Mouse (Mus musculus): ENCODE results near the gene Gm45261.

DNA sequence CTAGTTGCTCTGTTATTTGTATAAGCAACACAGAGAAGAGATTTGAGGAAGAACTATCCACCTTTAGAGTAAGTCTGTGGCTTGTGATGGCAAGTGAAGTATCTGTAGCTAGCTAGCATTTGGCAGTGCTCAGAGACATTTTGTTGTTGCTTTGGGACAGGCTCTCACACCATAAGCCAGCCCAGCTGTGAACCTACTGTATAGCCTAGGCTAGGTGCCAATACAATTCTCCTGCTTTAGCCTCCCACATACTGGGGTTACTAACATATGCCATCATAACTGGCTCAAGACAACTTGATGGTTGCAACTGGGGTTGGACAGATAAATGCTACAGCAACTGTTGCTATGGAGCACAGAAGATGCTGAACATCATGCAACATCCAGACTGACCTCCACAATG lies 1.8 kb downstream of the Gm45261 start:
- TF ChIP-seq CTCF (IDR thresholded peaks at IDR 0.05; ENCODE audit: extremely low read depth, insufficient read depth, insufficient read length, insufficient replicate concordance) (no peak), POLR2A (IDR thresholded peaks at IDR 0.05; ENCODE audit: low read depth, low read length) (no peak)
